Mouse (Mus musculus) frontal cortex, postnatal 10 days (tissue): ENCODE results near the gene Olfr1239.

Source experiments
- DNase-seq, 2 experiments: peaks; one replicate each; pipeline ENCODE4 v3.0.0; 2022; ENCODE audit warnings: low spot score in 2 of 2, mixed read lengths in 1 of 2

Gene Olfr1239

GRCm38 (mm10) chr2:89420307-89420706 is at the start of gene Olfr1239:
Gene Olfr1239, minus strand, starts transcription at chr2:89420407.
- DNase-seq, result no peak

- no peak for DNase-seq
Observed at GRCm38 (mm10) chr2:89442900-89443299, 22.7 kb upstream of the Olfr1239 start, which contains the start of gene Olfr1240. Gene Olfr1240, minus strand, starts transcription at chr2:89443000.

GRCm38 (mm10) chr2:89414557-89414956 is 5.7 kb downstream of the Olfr1239 start:
- no peak for DNase-seq

DNA sequence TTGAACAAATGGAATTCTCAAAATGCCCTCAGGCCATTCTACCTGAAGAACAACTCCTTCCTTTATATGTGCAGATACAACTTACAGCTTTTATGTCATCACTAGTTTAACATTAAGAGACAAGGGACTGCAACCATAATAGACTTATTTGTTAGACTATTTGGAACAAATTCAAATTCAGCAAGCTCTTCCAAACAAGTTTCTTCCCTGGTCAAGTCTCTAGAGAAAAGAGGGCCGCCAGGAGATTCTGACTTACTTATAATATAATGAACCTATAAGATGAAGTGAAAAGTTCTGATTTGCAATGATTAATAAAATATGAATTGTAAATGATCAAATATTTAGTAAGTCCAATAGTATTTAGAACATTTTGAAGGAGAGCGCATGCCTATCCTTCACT is 10.6 kb downstream of the Olfr1239 start, which contains the start of gene Olfr1238:
Gene Olfr1238 (minus strand): TSS at position 101 of the 400 bp plus-strand sequence.
- no peak for DNase-seq

DNA sequence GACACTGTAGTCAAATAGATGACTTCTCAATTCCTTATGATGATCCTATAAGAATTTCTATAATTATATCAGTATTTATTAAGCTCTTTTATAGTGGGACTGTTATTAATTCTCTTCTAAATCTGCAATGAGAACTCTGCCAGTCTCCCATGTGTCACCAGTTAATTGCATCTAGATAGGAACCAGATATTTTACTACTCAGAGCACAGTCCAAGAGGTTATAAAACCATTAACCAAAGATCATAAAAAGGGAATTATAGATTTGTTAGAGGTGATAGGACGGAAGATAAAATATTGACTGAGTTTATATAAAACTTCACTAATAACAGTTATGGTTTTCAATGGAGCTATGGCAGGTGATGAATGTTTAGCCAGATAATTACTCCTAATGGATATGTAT is 19.3 kb downstream of the Olfr1239 start:
- DNase-seq, result no peak
